Mouse (Mus musculus) C2C12 (cell line): ENCODE measurements at regions not wholly inside any gene's neighbourhood (a gene's known extent, or its start where the extent isn't known, plus 50 kb on each side); places are given as distances from the start of the nearest gene placed in this dataset.

Experiments used
- CTCF ChIP-seq: IDR thresholded peaks from one replicate; pipeline ENCODE4 v1.5.1; 2011; ENCODE audit not compliant: control insufficient read depth, insufficient read depth, insufficient read length
- FOSL1 ChIP-seq: IDR thresholded peaks from one replicate; pipeline ENCODE4 v1.8.0; 2011; ENCODE audit warnings: mild to moderate bottlenecking, low read length; ENCODE audit not compliant: poor library complexity, insufficient read depth, severe bottlenecking
- MAX ChIP-seq: IDR thresholded peaks from one replicate; pipeline ENCODE4 v1.6.1; 2011; ENCODE audit warnings: mild to moderate bottlenecking, control low read depth
- MYOD1 ChIP-seq: IDR thresholded peaks from one replicate; pipeline ENCODE4 v1.6.1; 2011; ENCODE audit warnings: low read depth; ENCODE audit not compliant: control insufficient read depth, insufficient read length
- USF1 ChIP-seq: IDR thresholded peaks from one replicate; pipeline ENCODE4 v1.6.1; 2011; ENCODE audit warnings: low read depth, mild to moderate bottlenecking, control low read depth, moderate library complexity

DNA sequence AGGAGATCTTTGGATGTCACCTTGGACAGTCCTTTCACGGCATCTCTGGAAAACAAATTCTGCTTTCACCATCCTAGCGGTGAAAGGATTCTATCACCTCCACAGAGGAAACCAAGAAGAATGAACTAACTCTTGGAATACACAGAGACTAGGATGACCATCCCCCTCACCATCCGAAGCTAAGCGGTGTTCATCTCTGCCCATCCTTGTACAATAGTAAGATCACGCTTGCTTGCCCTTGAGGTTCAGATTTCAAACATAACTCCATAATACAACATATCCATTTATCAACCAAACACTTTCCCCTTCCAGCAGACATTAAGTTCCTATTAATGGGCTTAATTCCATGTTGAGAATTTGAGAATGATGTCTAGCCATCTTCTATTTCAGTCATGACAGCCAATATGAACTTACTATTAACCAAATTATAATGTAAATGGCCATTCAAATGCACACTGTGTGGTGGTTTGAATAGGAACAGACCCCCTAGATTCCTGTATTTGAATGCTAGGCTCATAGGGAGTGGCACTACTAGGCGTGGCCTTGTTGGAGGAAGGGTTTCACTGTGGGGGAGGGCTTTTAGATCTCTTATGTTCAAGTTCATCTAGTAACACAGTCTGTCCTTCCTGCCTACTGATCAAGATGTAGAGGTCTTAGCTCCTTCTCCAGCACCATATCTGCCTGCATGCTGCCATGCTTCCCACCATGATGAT lies 281.4 kb downstream of the Adamts20 start:
- TF ChIP-seq CTCF, result no peak
- no peak for TF ChIP-seq MYOD1
- TF ChIP-seq USF1, result no peak
- TF ChIP-seq MAX, result no peak
- no peak for TF ChIP-seq FOSL1
